Mouse (Mus musculus): ENCODE measurements around the gene Olfr429. TPM values are rescaled to one million over a fixed set of nuclear protein-coding genes. Genes with fewer than 3 reads are reported as not detected.

The Olfr429 gene
- total and polyA plus RNA-seq, 3 experiments: not detected

GRCm38 (mm10) chr1:174066305-174066704 lies 17.8 kb upstream of the Olfr429 start, which contains the start of gene Olfr430:
Gene Olfr430, plus strand, starts transcription at chr1:174066605.
- Histone ChIP-seq H3K9me3 (replicated peaks) (no peaks in the 10 kb centered on the region), H3K4me3 (ENCODE audit: low read depth, low read length) (no peak within 1 kb of the TSS), H3K27me3 (ENCODE audit: insufficient read depth, low read length) (no peaks in the 10 kb centered on the region), H3K36me3 (replicated peaks) (no peaks in the 10 kb centered on the region), H3K4me1 (ENCODE audit: insufficient read depth, low read depth, low read length) (no peaks in the 10 kb centered on the region)
- TF ChIP-seq TAL1 (conservative IDR thresholded peaks at IDR 0.05; ENCODE audit: low read depth, low read length): no peak
- TF ChIP-seq GATA1 (IDR thresholded peaks at IDR 0.05; ENCODE audit: borderline replicate concordance, low read length): no peak
- no peak for TF ChIP-seq CTCF (IDR thresholded peaks at IDR 0.05; ENCODE audit: low read depth, low read length)
- no peak for ATAC-seq (ENCODE audit: extremely low read depth, insufficient number of reproducible peaks, low FRiP score, poor library complexity, severe bottlenecking)
- DNase-seq (ENCODE audit: low spot score): no peak

DNA sequence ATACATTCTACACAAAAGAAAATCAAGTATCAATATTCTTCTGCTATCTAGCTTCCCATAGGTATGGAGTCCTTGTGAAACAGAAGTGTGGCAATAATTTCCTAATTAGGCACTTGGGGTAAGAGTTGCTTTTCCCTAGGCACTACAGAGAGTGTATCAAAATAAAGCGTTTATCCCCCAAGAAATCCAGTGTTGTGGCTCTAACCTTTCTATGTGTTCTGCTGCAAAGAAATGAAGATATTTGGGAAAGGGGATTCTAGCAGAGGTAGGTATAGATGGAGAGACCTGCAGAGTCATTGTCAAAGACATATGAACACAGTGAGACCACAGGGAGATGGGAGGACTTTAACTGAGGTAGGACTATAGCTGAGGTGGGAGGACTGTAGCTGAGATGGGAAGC lies 12.5 kb downstream of the Olfr429 start, which contains the start of gene Olfr427:
TSS of gene Olfr427 (plus strand) at position 301 of the 400 bp plus-strand sequence.
- no peak for TF ChIP-seq CTCF (IDR thresholded peaks at IDR 0.05; ENCODE audit: low read depth, low read length)
- no peak for TF ChIP-seq TAL1 (conservative IDR thresholded peaks at IDR 0.05; ENCODE audit: low read depth, low read length)
- TF ChIP-seq POLR2AphosphoS5 (IDR thresholded peaks at IDR 0.05; ENCODE audit: insufficient replicate concordance, low read depth, low read length): no peak
- no peak for TF ChIP-seq GATA2 (IDR thresholded peaks at IDR 0.05; ENCODE audit: borderline replicate concordance, low read depth, low read length)
- TF ChIP-seq GATA1 (IDR thresholded peaks at IDR 0.05; ENCODE audit: borderline replicate concordance, low read length): no peak
- DNase-seq (ENCODE audit: low spot score) (no peak), ATAC-seq (ENCODE audit: extremely low read depth, insufficient number of reproducible peaks, low FRiP score, poor library complexity, severe bottlenecking) (no peak)
- Histone ChIP-seq H3K36me3 (replicated peaks) (no peaks in the 10 kb centered on the region), H3K4me1 (ENCODE audit: insufficient read depth, low read depth, low read length) (no peaks in the 10 kb centered on the region), H3K9me3 (replicated peaks) (0 out of 2 replicates have a peak, but pooled peaks cover under 1% of the 10 kb centered on the region), H3K27me3 (ENCODE audit: insufficient read depth, low read length) (no peaks in the 10 kb centered on the region), H3K4me3 (ENCODE audit: low read depth, low read length) (no peak within 1 kb of the TSS)

GRCm38 (mm10) chr1:174103735-174104134 lies 19.6 kb downstream of the Olfr429 start:
- no peak for DNase-seq (ENCODE audit: low spot score)
- no peak overlapping the region for H3K4me3 ChIP-seq (ENCODE audit: low read depth, low read length)
- TF ChIP-seq CTCF (IDR thresholded peaks at IDR 0.05; ENCODE audit: low read depth, low read length) (no peak), TAL1 (conservative IDR thresholded peaks at IDR 0.05; ENCODE audit: low read depth, low read length) (no peak), GATA2 (IDR thresholded peaks at IDR 0.05; ENCODE audit: borderline replicate concordance, low read depth, low read length) (no peak), GATA1 (IDR thresholded peaks at IDR 0.05; ENCODE audit: borderline replicate concordance, low read length) (no peak), POLR2AphosphoS5 (IDR thresholded peaks at IDR 0.05; ENCODE audit: insufficient replicate concordance, low read depth, low read length) (no peak)
- no peaks in the 10 kb centered on the region for H3K27me3 ChIP-seq (ENCODE audit: insufficient read depth, low read length)
- no peaks in the 10 kb centered on the region for H3K36me3 ChIP-seq (replicated peaks)
- H3K9me3 ChIP-seq (replicated peaks): no peaks in the 10 kb centered on the region
- no peaks in the 10 kb centered on the region for H3K4me1 ChIP-seq (ENCODE audit: insufficient read depth, low read depth, low read length)
- ATAC-seq (ENCODE audit: extremely low read depth, insufficient number of reproducible peaks, low FRiP score, poor library complexity, severe bottlenecking): no peak

- DNase-seq (ENCODE audit: low spot score) (no peak), ATAC-seq (ENCODE audit: extremely low read depth, insufficient number of reproducible peaks, low FRiP score, poor library complexity, severe bottlenecking) (no peak)
- TF ChIP-seq TAL1 (conservative IDR thresholded peaks at IDR 0.05; ENCODE audit: low read depth, low read length) (no peak), GATA2 (IDR thresholded peaks at IDR 0.05; ENCODE audit: borderline replicate concordance, low read depth, low read length) (no peak), CTCF (IDR thresholded peaks at IDR 0.05; ENCODE audit: low read depth, low read length) (no peak), POLR2AphosphoS5 (IDR thresholded peaks at IDR 0.05; ENCODE audit: insufficient replicate concordance, low read depth, low read length) (no peak), GATA1 (IDR thresholded peaks at IDR 0.05; ENCODE audit: borderline replicate concordance, low read length) (no peak)
- H3K9me3 ChIP-seq (replicated peaks): no peaks in the 10 kb centered on the region
- H3K36me3 ChIP-seq (replicated peaks): no peaks in the 10 kb centered on the region
- no peak within 1 kb of the TSS for H3K4me3 ChIP-seq (ENCODE audit: low read depth, low read length)
- no peaks in the 10 kb centered on the region for H3K27me3 ChIP-seq (ENCODE audit: insufficient read depth, low read length)
- no peaks in the 10 kb centered on the region for H3K4me1 ChIP-seq (ENCODE audit: insufficient read depth, low read depth, low read length)
Measured at GRCm38 (mm10) chr1:174121062-174121461, 36.9 kb downstream of the Olfr429 start, which contains the start of gene Olfr231. Gene Olfr231, minus strand, starts transcription at chr1:174121162.

GRCm38 (mm10) chr1:174131217-174131616 lies 47.1 kb downstream of the Olfr429 start, which contains the start of gene Olfr424:
Gene Olfr424, plus strand, starts transcription at chr1:174131517.
- Histone ChIP-seq H3K4me1 (ENCODE audit: insufficient read depth, low read depth, low read length) (no peaks in the 10 kb centered on the region), H3K4me3 (ENCODE audit: low read depth, low read length) (no peak within 1 kb of the TSS), H3K36me3 (replicated peaks) (no peaks in the 10 kb centered on the region), H3K27me3 (ENCODE audit: insufficient read depth, low read length) (no peaks in the 10 kb centered on the region), H3K9me3 (replicated peaks) (no peaks in the 10 kb centered on the region)
- ATAC-seq (ENCODE audit: extremely low read depth, insufficient number of reproducible peaks, low FRiP score, poor library complexity, severe bottlenecking): no peak
- DNase-seq (ENCODE audit: low spot score): no peak
- TF ChIP-seq GATA1 (IDR thresholded peaks at IDR 0.05; ENCODE audit: borderline replicate concordance, low read length) (no peak), POLR2AphosphoS5 (IDR thresholded peaks at IDR 0.05; ENCODE audit: insufficient replicate concordance, low read depth, low read length) (no peak), GATA2 (IDR thresholded peaks at IDR 0.05; ENCODE audit: borderline replicate concordance, low read depth, low read length) (no peak), TAL1 (conservative IDR thresholded peaks at IDR 0.05; ENCODE audit: low read depth, low read length) (no peak), CTCF (IDR thresholded peaks at IDR 0.05; ENCODE audit: low read depth, low read length) (no peak)

DNA sequence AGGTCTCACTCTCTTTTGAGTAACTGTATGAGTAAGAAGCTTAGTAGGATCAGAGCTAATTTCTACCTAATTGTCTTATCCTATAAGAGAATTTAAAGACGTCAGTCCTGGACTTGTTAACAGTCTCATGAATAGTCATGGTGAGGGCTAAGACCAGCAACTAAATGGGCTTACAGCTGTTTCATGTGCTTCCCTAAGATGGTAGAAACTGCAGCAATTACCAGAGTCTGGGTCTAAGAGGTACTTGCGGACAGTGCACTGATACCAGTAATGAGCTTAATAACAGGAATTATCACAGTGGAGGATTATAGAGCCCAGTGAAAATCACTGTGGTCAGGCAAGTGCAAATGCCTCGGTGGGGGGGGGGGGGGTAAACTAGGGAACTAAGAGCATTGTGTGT lies 47.9 kb downstream of the Olfr429 start:
- no peak for TF ChIP-seq POLR2AphosphoS5 (IDR thresholded peaks at IDR 0.05; ENCODE audit: insufficient replicate concordance, low read depth, low read length)
- TF ChIP-seq CTCF (IDR thresholded peaks at IDR 0.05; ENCODE audit: low read depth, low read length): no peak
- no peak for TF ChIP-seq TAL1 (conservative IDR thresholded peaks at IDR 0.05; ENCODE audit: low read depth, low read length)
- TF ChIP-seq GATA2 (IDR thresholded peaks at IDR 0.05; ENCODE audit: borderline replicate concordance, low read depth, low read length): no peak
- TF ChIP-seq GATA1 (IDR thresholded peaks at IDR 0.05; ENCODE audit: borderline replicate concordance, low read length): no peak
- no peak overlapping the region for H3K4me3 ChIP-seq (ENCODE audit: low read depth, low read length)
- H3K9me3 ChIP-seq (replicated peaks): no peaks in the 10 kb centered on the region
- no peaks in the 10 kb centered on the region for H3K4me1 ChIP-seq (ENCODE audit: insufficient read depth, low read depth, low read length)
- DNase-seq (ENCODE audit: low spot score) (no peak), ATAC-seq (ENCODE audit: extremely low read depth, insufficient number of reproducible peaks, low FRiP score, poor library complexity, severe bottlenecking) (no peak)
- no peaks in the 10 kb centered on the region for H3K27me3 ChIP-seq (ENCODE audit: insufficient read depth, low read length)
- no peaks in the 10 kb centered on the region for H3K36me3 ChIP-seq (replicated peaks)

Other genes with a start within 250 kb of the Olfr429 start
- gene Ifi211, start 171.3 kb upstream of the Olfr429 start, total RNA-seq (2014; fragmentation: Nextera tagmentation): not detected in 2 replicates
- not detected in 2 replicates for gene Ifi211, start 171.3 kb upstream of the Olfr429 start, total RNA-seq (2017)
- gene Ifi211, start 171.3 kb upstream of the Olfr429 start, polyA plus RNA-seq (2012): not detected in 2 replicates
- not detected in 2 replicates for gene Mndal, start 141.8 kb upstream of the Olfr429 start, total RNA-seq (2014; fragmentation: Nextera tagmentation)
- gene Mndal, start 141.8 kb upstream of the Olfr429 start, total RNA-seq (2017): 0.22 TPM in 1 of 2 replicates, not detected in the other
- gene Mndal, start 141.8 kb upstream of the Olfr429 start, polyA plus RNA-seq (2012): not detected in 2 replicates
- not detected in 2 replicates for gene Ifi203, start 141.7 kb upstream of the Olfr429 start, total RNA-seq (2014; fragmentation: Nextera tagmentation)
- 0.23 and 0.38 TPM in 2 replicates for gene Ifi203, start 141.7 kb upstream of the Olfr429 start, total RNA-seq (2017)
- gene Ifi203, start 141.7 kb upstream of the Olfr429 start, polyA plus RNA-seq (2012): not detected in 2 replicates
- not detected in 2 replicates for gene Ifi202b, start 101.6 kb upstream of the Olfr429 start, total RNA-seq (2014; fragmentation: Nextera tagmentation)
- 0.11 and 0.17 TPM in 2 replicates for gene Ifi202b, start 101.6 kb upstream of the Olfr429 start, total RNA-seq (2017)
- gene Ifi202b, start 101.6 kb upstream of the Olfr429 start, polyA plus RNA-seq (2012): not detected in 2 replicates
- not detected in 2 replicates for gene Ifi205, start 52.5 kb upstream of the Olfr429 start, total RNA-seq (2014; fragmentation: Nextera tagmentation)
- gene Ifi205, start 52.5 kb upstream of the Olfr429 start, total RNA-seq (2017): 0.22 TPM in 1 of 2 replicates, not detected in the other
- not detected in 2 replicates for gene Ifi205, start 52.5 kb upstream of the Olfr429 start, polyA plus RNA-seq (2012)
- not detected in 2 replicates for gene Olfr433, start 43.6 kb upstream of the Olfr429 start, total RNA-seq (2014; fragmentation: Nextera tagmentation)
- 0.11 TPM in 1 of 2 replicates, not detected in the other for gene Olfr433, start 43.6 kb upstream of the Olfr429 start, total RNA-seq (2017)
- not detected in 2 replicates for gene Olfr433, start 43.6 kb upstream of the Olfr429 start, polyA plus RNA-seq (2012)
- gene Olfr432, start 35.1 kb upstream of the Olfr429 start, total RNA-seq (2014; fragmentation: Nextera tagmentation): not detected in 2 replicates
- 0.05 and 0.06 TPM in 2 replicates for gene Olfr432, start 35.1 kb upstream of the Olfr429 start, total RNA-seq (2017)
- not detected in 2 replicates for gene Olfr432, start 35.1 kb upstream of the Olfr429 start, polyA plus RNA-seq (2012)
- not detected in 2 replicates for gene Olfr430, start 17.7 kb upstream of the Olfr429 start, total RNA-seq (2014; fragmentation: Nextera tagmentation)
- gene Olfr430, start 17.7 kb upstream of the Olfr429 start, total RNA-seq (2017): 0.06 TPM in 1 of 2 replicates, not detected in the other
- not detected in 2 replicates for gene Olfr430, start 17.7 kb upstream of the Olfr429 start, polyA plus RNA-seq (2012)
- gene Olfr427, start 12.6 kb downstream of the Olfr429 start, total RNA-seq (2014; fragmentation: Nextera tagmentation): not detected in 2 replicates
- 0.11 and 0.35 TPM in 2 replicates for gene Olfr427, start 12.6 kb downstream of the Olfr429 start, total RNA-seq (2017)
- gene Olfr427, start 12.6 kb downstream of the Olfr429 start, polyA plus RNA-seq (2012): not detected in 2 replicates
- not detected in 2 replicates for gene Olfr231, start 36.8 kb downstream of the Olfr429 start, total RNA-seq (2014; fragmentation: Nextera tagmentation)
- gene Olfr231, start 36.8 kb downstream of the Olfr429 start, total RNA-seq (2017): 0.23 TPM in 1 of 2 replicates, not detected in the other
- gene Olfr231, start 36.8 kb downstream of the Olfr429 start, polyA plus RNA-seq (2012): not detected in 2 replicates
- gene Olfr424, start 47.2 kb downstream of the Olfr429 start, total RNA-seq (2014; fragmentation: Nextera tagmentation): not detected in 2 replicates
- 0.12 TPM in 1 of 2 replicates, not detected in the other for gene Olfr424, start 47.2 kb downstream of the Olfr429 start, total RNA-seq (2017)
- gene Olfr424, start 47.2 kb downstream of the Olfr429 start, polyA plus RNA-seq (2012): not detected in 2 replicates
- gene Olfr420, start 71.3 kb downstream of the Olfr429 start, total RNA-seq (2014; fragmentation: Nextera tagmentation): not detected in 2 replicates
- gene Olfr420, start 71.3 kb downstream of the Olfr429 start, total RNA-seq (2017): 0.06 and 0.11 TPM in 2 replicates
- not detected in 2 replicates for gene Olfr420, start 71.3 kb downstream of the Olfr429 start, polyA plus RNA-seq (2012)
- gene Spta1, start 88.4 kb downstream of the Olfr429 start, total RNA-seq (2014; fragmentation: Nextera tagmentation): 66.5 and 113 TPM in 2 replicates
- gene Spta1, start 88.4 kb downstream of the Olfr429 start, total RNA-seq (2017): 66.3 and 77.0 TPM in 2 replicates
- gene Spta1, start 88.4 kb downstream of the Olfr429 start, polyA plus RNA-seq (2012): 2.6 and 3.1 TPM in 2 replicates
- not detected in 2 replicates for gene Olfr419, start 167.7 kb downstream of the Olfr429 start, total RNA-seq (2014; fragmentation: Nextera tagmentation)
- gene Olfr419, start 167.7 kb downstream of the Olfr429 start, total RNA-seq (2017): 0.11 and 0.12 TPM in 2 replicates
- not detected in 2 replicates for gene Olfr419, start 167.7 kb downstream of the Olfr429 start, polyA plus RNA-seq (2012)
- gene Mptx1, start 246.2 kb downstream of the Olfr429 start, total RNA-seq (2014; fragmentation: Nextera tagmentation): not detected in 2 replicates
- gene Mptx1, start 246.2 kb downstream of the Olfr429 start, total RNA-seq (2017): not detected in 2 replicates
- gene Mptx1, start 246.2 kb downstream of the Olfr429 start, polyA plus RNA-seq (2012): not detected in 2 replicates